Mouse (Mus musculus): ENCODE measurements around the gene Socs2. TPM values are rescaled to one million over a fixed set of nuclear protein-coding genes. Genes with fewer than 3 reads are reported as not detected.

The Socs2 gene
- polyA plus RNA-seq, 1 experiment from 2014 or later = 139 TPM

Other genes starting within 250 kb of the Socs2 start
- 12.4 and 14.8 TPM in 2 replicates for gene Cradd, start 93.0 kb downstream of the Socs2 start, polyA plus RNA-seq (2015; fragmentation: Nextera tagmentation; extraction: Ambion mirVana)
- gene Mrpl42, start 84.8 kb upstream of the Socs2 start, polyA plus RNA-seq (2015; fragmentation: Nextera tagmentation; extraction: Ambion mirVana) = 275 and 291 TPM in 2 replicates
- 408 TPM in 2 replicates for gene Ube2n, start 98.0 kb upstream of the Socs2 start, polyA plus RNA-seq (2015; fragmentation: Nextera tagmentation; extraction: Ambion mirVana)
- gene Nudt4, start 147.0 kb upstream of the Socs2 start, polyA plus RNA-seq (2015; fragmentation: Nextera tagmentation; extraction: Ambion mirVana) = 94.1 and 101 TPM in 2 replicates